Mouse (Mus musculus) brain, adult 10 weeks (tissue): ENCODE measurements around the gene Gadd45gip1. TPM values are rescaled to one million over a fixed set of nuclear protein-coding genes. Genes with fewer than 3 reads are reported as not detected.

Experiments
- polyA plus RNA-seq: library from polyadenylated mRNA; stranded (reverse); fragments of 350-450 nt; fragmentation: Illumina TruSeq; extraction: RNeasy Lipid Tissue Mini Kit (QIAGEN cat#74804); gene quantifications from one replicate; pipeline ENCODE4 v1.2.3, GENCODE M21; 2015; ENCODE audit warnings: low read depth, low replicate concordance

Gadd45gip1 gene
- 31.0 TPM for polyA plus RNA-seq

GRCm38 (mm10) chr8:84831490-84831889 is at the start of gene Gadd45gip1:
Gene Gadd45gip1 (plus strand): TSS chr8:84831522.

GRCm38 (mm10) chr8:84799999-84800831 is 31.1 kb upstream of the Gadd45gip1 start, which contains the start of gene Nfix:
Gene Nfix (minus strand): TSS chr8:84800344.

GRCm38 (mm10) chr8:84822723-84823122 is 8.6 kb upstream of the Gadd45gip1 start, which contains the start of gene Dand5:
Gene Dand5 (minus strand): TSS chr8:84822823.

GRCm38 (mm10) chr8:84840248-84840999 is 9.1 kb downstream of the Gadd45gip1 start, which contains the start of gene Rad23a:
Gene Rad23a (minus strand): TSS chr8:84840665.

GRCm38 (mm10) chr8:84846722-84847572 is 15.6 kb downstream of the Gadd45gip1 start, which contains the start of gene Calr:
Gene Calr (minus strand): TSS chr8:84846934.

GRCm38 (mm10) chr8:84856864-84857441 is 25.6 kb downstream of the Gadd45gip1 start, which contains the start of gene Farsa:
Gene Farsa (plus strand): TSS chr8:84856989.

GRCm38 (mm10) chr8:84871376-84872308 is 40.3 kb downstream of the Gadd45gip1 start, which contains the start of gene Syce2:
Gene Syce2 (plus strand): TSS chr8:84872111.

Other genes starting within 250 kb of the Gadd45gip1 start
- gene Ier2, start 168.7 kb upstream of the Gadd45gip1 start, polyA plus RNA-seq: 12.9 TPM
- gene Trmt1, start 145.2 kb upstream of the Gadd45gip1 start, polyA plus RNA-seq: 80.8 TPM
- 64.4 TPM for gene Nacc1, start 143.7 kb upstream of the Gadd45gip1 start, polyA plus RNA-seq
- 2.2 TPM for gene Lyl1, start 130.1 kb upstream of the Gadd45gip1 start, polyA plus RNA-seq
- not detected for gene G430095P16Rik, start 108.5 kb upstream of the Gadd45gip1 start, polyA plus RNA-seq
- gene Nfix, start 31.2 kb upstream of the Gadd45gip1 start, polyA plus RNA-seq: 90.4 TPM
- 16.9 TPM for gene Dand5, start 8.7 kb upstream of the Gadd45gip1 start, polyA plus RNA-seq
- gene Rad23a, start 9.1 kb downstream of the Gadd45gip1 start, polyA plus RNA-seq: 79.6 TPM
- gene Calr, start 15.4 kb downstream of the Gadd45gip1 start, polyA plus RNA-seq: 635 TPM
- gene Farsa, start 25.5 kb downstream of the Gadd45gip1 start, polyA plus RNA-seq: 39.4 TPM
- gene Syce2, start 40.6 kb downstream of the Gadd45gip1 start, polyA plus RNA-seq: 5.3 TPM
- gene Gcdh, start 62.4 kb downstream of the Gadd45gip1 start, polyA plus RNA-seq: 39.4 TPM
- gene Klf1, start 70.4 kb downstream of the Gadd45gip1 start, polyA plus RNA-seq: not detected
- gene Dnase2a, start 77.0 kb downstream of the Gadd45gip1 start, polyA plus RNA-seq: 5.7 TPM
- gene Mast1, start 105.8 kb downstream of the Gadd45gip1 start, polyA plus RNA-seq: 44.7 TPM
- gene Rtbdn, start 115.5 kb downstream of the Gadd45gip1 start, polyA plus RNA-seq: 1.1 TPM
- not detected for gene Gm49661, start 137.9 kb downstream of the Gadd45gip1 start, polyA plus RNA-seq
- gene Prdx2, start 138.1 kb downstream of the Gadd45gip1 start, polyA plus RNA-seq: 473 TPM
- gene Rnaseh2a, start 138.2 kb downstream of the Gadd45gip1 start, polyA plus RNA-seq: 42.3 TPM
- gene Junb, start 147.2 kb downstream of the Gadd45gip1 start, polyA plus RNA-seq: 57.7 TPM
- gene Hook2, start 159.1 kb downstream of the Gadd45gip1 start, polyA plus RNA-seq: 10.3 TPM
- not detected for gene Best2, start 183.0 kb downstream of the Gadd45gip1 start, polyA plus RNA-seq
- 210 TPM for gene Asna1, start 193.8 kb downstream of the Gadd45gip1 start, polyA plus RNA-seq
- 98.7 TPM for gene Trir, start 195.3 kb downstream of the Gadd45gip1 start, polyA plus RNA-seq
- gene Tnpo2, start 205.4 kb downstream of the Gadd45gip1 start, polyA plus RNA-seq: 86.8 TPM
- gene Fbxw9, start 228.5 kb downstream of the Gadd45gip1 start, polyA plus RNA-seq: 19.6 TPM
- 7.4 TPM for gene Gm5741, start 236.5 kb downstream of the Gadd45gip1 start, polyA plus RNA-seq
- gene Dhps, start 240.2 kb downstream of the Gadd45gip1 start, polyA plus RNA-seq: 80.6 TPM
- gene Wdr83os, start 249.2 kb downstream of the Gadd45gip1 start, polyA plus RNA-seq: 86.9 TPM
- 34.9 TPM for gene Wdr83, start 249.8 kb downstream of the Gadd45gip1 start, polyA plus RNA-seq